Mouse (Mus musculus): Measurements from ENCODE around the gene Clic3. TPM values are rescaled to one million over a fixed set of nuclear protein-coding genes. Genes with fewer than 3 reads are reported as not detected.

Gene Clic3
- polyA plus RNA-seq, 1 experiment from 2014 or later = 7.2 TPM

DNA sequence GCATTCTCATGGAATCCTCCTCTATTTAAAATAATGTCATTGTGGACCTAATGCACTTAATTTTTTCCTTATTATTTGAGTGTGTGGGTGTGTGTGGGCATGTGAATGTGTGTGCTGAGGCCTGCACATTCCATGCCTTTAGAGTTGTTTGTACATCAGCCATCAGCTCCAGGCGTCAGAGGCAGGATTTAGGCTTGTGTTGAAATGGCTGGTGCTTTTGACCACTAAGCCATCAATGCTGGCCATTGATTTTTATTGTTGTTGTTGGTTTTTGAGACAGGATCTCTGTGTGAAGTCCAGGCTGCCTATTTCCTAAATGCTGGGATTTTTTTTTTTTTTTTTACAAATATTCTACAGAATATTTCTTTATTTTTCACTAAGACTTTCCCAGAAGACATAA lies 3.7 kb upstream of the Clic3 start:
- no peaks in the 10 kb centered on the region for H3K27me3 ChIP-seq
- H3K4me1 ChIP-seq = no peaks in the 10 kb centered on the region
- H3K4me2 ChIP-seq = no peak overlapping the region
- ATAC-seq (ENCODE audit: insufficient number of reproducible peaks, insufficient read depth, low FRiP score, low TSS enrichment, low read depth) = no peak
- H3K9me3 ChIP-seq = no peaks in the 10 kb centered on the region
- WGBS = 52% methylated on average over 1 of the region's 1 CpGs
- no peak overlapping the region for H3K27ac ChIP-seq
- H3K4me3 ChIP-seq = no peak overlapping the region
- peaks cover 8% of the 10 kb centered on the region; the same call in 1 of the 2 replicates for H3K36me3 ChIP-seq
- H3K9ac ChIP-seq = no peak overlapping the region

- peaks cover 24% of the 10 kb centered on the region for H3K36me3 ChIP-seq
- no peak overlapping the region for H3K9ac ChIP-seq
- H3K4me3 ChIP-seq = no peak overlapping the region
- ATAC-seq (ENCODE audit: insufficient number of reproducible peaks, insufficient read depth, low FRiP score, low TSS enrichment, low read depth) = no peak
- no peak overlapping the region for H3K27ac ChIP-seq
- H3K27me3 ChIP-seq = no peaks in the 10 kb centered on the region
- H3K9me3 ChIP-seq = no peaks in the 10 kb centered on the region
- WGBS = 83% methylated on average over 9 of the region's 9 CpGs
- H3K4me1 ChIP-seq = peaks cover 21% of the 10 kb centered on the region
- H3K4me2 ChIP-seq = no peak overlapping the region
Observed at GRCm38 (mm10) chr2:25457022-25457896, 621 bp downstream of the Clic3 start.

GRCm38 (mm10) chr2:25458911-25459310 lies 2.3 kb downstream of the Clic3 start:
- Histone ChIP-seq H3K4me2 (0 out of 2 replicates have a peak overlapping the region, but pooled peaks have one; percentile 87), H3K9ac (no peak overlapping the region), H3K27me3 (no peaks in the 10 kb centered on the region), H3K9me3 (no peaks in the 10 kb centered on the region), H3K4me3 (no peak overlapping the region), H3K27ac (no peak overlapping the region), H3K4me1 (peaks cover 21% of the 10 kb centered on the region), H3K36me3 (peaks cover 24% of the 10 kb centered on the region)
- ATAC-seq (ENCODE audit: insufficient number of reproducible peaks, insufficient read depth, low FRiP score, low TSS enrichment, low read depth) = no peak
- 78% methylated on average over 5 of the region's 5 CpGs for WGBS

GRCm38 (mm10) chr2:25460135-25460534 lies 3.5 kb downstream of the Clic3 start:
- Histone ChIP-seq H3K27ac (peak overlapping the region; percentile 85; the same call in 1 of the 2 replicates), H3K9ac (peak overlapping the region; percentile 81), H3K4me2 (peak overlapping the region; percentile 87), H3K9me3 (no peaks in the 10 kb centered on the region), H3K36me3 (peaks cover 24% of the 10 kb centered on the region), H3K27me3 (no peaks in the 10 kb centered on the region), H3K4me3 (peak overlapping the region; percentile 72), H3K4me1 (peaks cover 21% of the 10 kb centered on the region)
- 36% methylated on average over 5 of the region's 5 CpGs for WGBS
- no peak for ATAC-seq (ENCODE audit: insufficient number of reproducible peaks, insufficient read depth, low FRiP score, low TSS enrichment, low read depth)

DNA sequence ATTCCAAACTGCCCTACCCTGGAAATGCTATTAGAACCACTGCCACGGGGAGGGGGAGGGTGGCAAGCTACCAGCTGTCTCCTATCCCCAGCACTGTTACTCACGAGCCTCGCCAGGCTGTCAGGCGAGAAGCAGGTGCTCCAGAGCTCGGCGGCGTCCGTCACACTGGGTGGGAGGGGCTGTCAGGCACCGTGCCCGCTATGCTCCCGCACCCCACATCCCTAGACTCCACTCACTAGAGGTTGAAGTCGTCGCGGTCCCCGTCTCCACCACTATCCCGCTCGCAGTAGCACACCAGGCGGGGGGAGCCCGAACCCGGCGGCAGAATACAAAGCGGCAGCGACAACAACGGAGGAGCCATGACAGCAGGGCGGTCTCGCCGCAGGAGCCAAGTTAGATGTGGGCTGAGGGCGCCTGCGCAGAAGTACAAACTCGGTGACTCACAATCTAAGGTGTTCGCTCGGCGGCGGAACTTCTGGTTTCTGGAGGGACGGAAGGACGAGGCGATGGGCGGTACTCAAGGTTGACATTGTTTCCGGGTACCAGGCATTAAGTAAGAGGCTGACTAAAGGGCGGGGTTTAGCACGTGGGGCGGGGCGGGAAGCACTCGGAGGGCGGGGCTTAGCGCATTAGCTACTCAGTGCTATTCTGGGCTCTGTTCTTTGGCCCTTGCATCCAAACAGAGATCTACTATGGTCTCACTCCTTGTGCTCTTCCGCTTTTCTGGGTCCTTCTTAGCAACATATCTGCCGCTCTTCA lies 4.1 kb downstream of the Clic3 start, which contains the start of gene Paxx:
Gene Paxx, minus strand, starts transcription at position 544 of the 759 bp plus-strand sequence.
- peak within 1 kb of the TSS; percentile 87 for H3K4me2 ChIP-seq
- peak within 1 kb of the TSS; percentile 85 for H3K27ac ChIP-seq
- peak within 1 kb of the TSS; percentile 81 for H3K9ac ChIP-seq
- ATAC-seq (ENCODE audit: insufficient number of reproducible peaks, insufficient read depth, low FRiP score, low TSS enrichment, low read depth) = peak; percentile 89
- H3K9me3 ChIP-seq = no peaks in the 10 kb centered on the region
- peaks cover 22% of the 10 kb centered on the region for H3K4me1 ChIP-seq
- no peaks in the 10 kb centered on the region for H3K27me3 ChIP-seq
- peak within 1 kb of the TSS; percentile 72 for H3K4me3 ChIP-seq
- WGBS = under 1% methylated on average over 48 of the region's 48 CpGs
- H3K36me3 ChIP-seq = peaks cover 24% of the 10 kb centered on the region

DNA sequence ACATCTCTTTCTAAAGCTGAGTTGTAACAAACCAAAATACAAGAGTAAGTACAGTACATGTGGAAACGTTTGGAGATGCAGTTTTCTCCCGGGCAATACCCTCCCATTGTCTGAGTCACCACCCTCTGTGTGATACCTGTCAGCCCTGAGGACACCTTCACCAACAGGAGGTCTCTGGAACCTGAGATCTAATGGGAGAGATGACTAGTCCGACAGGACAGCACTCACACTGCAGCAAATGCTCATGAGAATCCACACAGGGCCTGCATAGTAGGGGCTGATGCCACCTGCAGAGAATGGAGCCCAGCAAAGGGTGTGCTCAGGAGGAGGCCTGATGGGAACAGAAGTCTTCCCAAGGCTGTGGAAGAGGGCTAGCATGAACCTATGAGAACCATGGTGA lies 4.8 kb downstream of the Clic3 start:
- H3K36me3 ChIP-seq = peaks cover 24% of the 10 kb centered on the region
- peak overlapping the region; percentile 87 for H3K4me2 ChIP-seq
- peak overlapping the region; percentile 81 for H3K9ac ChIP-seq
- H3K4me1 ChIP-seq = peaks cover 26% of the 10 kb centered on the region
- peak overlapping the region; percentile 85 for H3K27ac ChIP-seq
- no peaks in the 10 kb centered on the region for H3K27me3 ChIP-seq
- peak overlapping the region; percentile 72 for H3K4me3 ChIP-seq
- no peak for ATAC-seq (ENCODE audit: insufficient number of reproducible peaks, insufficient read depth, low FRiP score, low TSS enrichment, low read depth)
- no peaks in the 10 kb centered on the region for H3K9me3 ChIP-seq
- 21% methylated on average over 3 of the region's 3 CpGs for WGBS

DNA sequence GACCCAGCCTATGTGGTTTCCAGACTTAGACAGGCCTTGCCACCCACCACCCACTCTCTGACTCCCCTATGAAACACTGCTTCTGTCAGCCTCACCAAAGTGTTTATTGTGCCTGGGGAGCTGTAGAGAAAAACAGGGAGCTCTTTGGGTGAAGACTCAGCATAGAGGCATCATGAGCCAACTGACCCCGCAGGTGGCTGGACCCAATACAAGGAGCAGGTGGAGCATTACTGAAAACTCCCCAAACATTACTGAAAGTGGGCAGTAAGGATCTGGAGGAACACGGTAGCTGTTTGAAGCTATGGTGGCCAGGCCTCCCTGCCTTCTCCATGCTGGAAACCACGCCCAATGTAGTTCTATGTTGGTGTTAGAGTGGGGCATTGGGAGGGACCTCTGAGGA lies 7.0 kb downstream of the Clic3 start:
- Histone ChIP-seq H3K27me3 (no peaks in the 10 kb centered on the region), H3K9me3 (no peaks in the 10 kb centered on the region), H3K27ac (no peak overlapping the region), H3K9ac (no peak overlapping the region), H3K36me3 (peaks cover 9% of the 10 kb centered on the region), H3K4me2 (no peak overlapping the region), H3K4me1 (peaks cover 30% of the 10 kb centered on the region), H3K4me3 (no peak overlapping the region)
- no peak for ATAC-seq (ENCODE audit: insufficient number of reproducible peaks, insufficient read depth, low FRiP score, low TSS enrichment, low read depth)
- WGBS = 75% methylated on average over 3 of the region's 3 CpGs

DNA sequence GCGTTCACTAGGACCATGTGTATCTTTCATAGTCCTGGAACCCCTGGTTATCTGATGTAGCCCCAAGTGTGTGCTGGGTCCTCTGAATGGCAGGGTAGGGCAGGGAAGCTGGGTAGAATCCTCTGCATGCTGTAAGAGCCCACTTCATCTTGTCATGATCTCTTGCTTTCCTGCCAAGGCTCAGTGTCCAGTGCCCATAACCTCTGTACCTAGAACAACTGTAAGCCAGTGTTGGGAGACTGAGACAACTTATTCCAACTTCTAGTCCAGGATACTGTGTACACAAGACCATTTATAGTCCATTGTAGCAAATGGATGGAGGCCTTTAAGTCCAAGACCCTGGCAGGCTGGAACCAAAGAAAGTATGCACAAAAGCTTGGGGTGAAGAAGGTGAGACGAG lies 8.6 kb downstream of the Clic3 start:
- H3K27ac ChIP-seq = no peak overlapping the region
- no peaks in the 10 kb centered on the region for H3K9me3 ChIP-seq
- no peaks in the 10 kb centered on the region for H3K36me3 ChIP-seq
- H3K4me2 ChIP-seq = no peak overlapping the region
- WGBS = 84% methylated on average over 2 of the region's 2 CpGs
- H3K4me3 ChIP-seq = no peak overlapping the region
- ATAC-seq (ENCODE audit: insufficient number of reproducible peaks, insufficient read depth, low FRiP score, low TSS enrichment, low read depth) = no peak
- H3K4me1 ChIP-seq = peaks cover 21% of the 10 kb centered on the region
- H3K27me3 ChIP-seq = peaks cover 3% of the 10 kb centered on the region; the same call in 1 of the 2 replicates
- no peak overlapping the region for H3K9ac ChIP-seq

GRCm38 (mm10) chr2:25465816-25466635 lies 9.4 kb downstream of the Clic3 start:
- no peak for ATAC-seq (ENCODE audit: insufficient number of reproducible peaks, insufficient read depth, low FRiP score, low TSS enrichment, low read depth)
- H3K4me2 ChIP-seq = no peak overlapping the region
- WGBS = 27% methylated on average over 10 of the region's 10 CpGs
- no peak overlapping the region for H3K4me3 ChIP-seq
- peaks cover 18% of the 10 kb centered on the region for H3K4me1 ChIP-seq
- H3K27me3 ChIP-seq = peaks cover 5% of the 10 kb centered on the region; the same call in 1 of the 2 replicates
- H3K36me3 ChIP-seq = no peaks in the 10 kb centered on the region
- no peaks in the 10 kb centered on the region for H3K9me3 ChIP-seq
- no peak overlapping the region for H3K27ac ChIP-seq
- H3K9ac ChIP-seq = no peak overlapping the region

DNA sequence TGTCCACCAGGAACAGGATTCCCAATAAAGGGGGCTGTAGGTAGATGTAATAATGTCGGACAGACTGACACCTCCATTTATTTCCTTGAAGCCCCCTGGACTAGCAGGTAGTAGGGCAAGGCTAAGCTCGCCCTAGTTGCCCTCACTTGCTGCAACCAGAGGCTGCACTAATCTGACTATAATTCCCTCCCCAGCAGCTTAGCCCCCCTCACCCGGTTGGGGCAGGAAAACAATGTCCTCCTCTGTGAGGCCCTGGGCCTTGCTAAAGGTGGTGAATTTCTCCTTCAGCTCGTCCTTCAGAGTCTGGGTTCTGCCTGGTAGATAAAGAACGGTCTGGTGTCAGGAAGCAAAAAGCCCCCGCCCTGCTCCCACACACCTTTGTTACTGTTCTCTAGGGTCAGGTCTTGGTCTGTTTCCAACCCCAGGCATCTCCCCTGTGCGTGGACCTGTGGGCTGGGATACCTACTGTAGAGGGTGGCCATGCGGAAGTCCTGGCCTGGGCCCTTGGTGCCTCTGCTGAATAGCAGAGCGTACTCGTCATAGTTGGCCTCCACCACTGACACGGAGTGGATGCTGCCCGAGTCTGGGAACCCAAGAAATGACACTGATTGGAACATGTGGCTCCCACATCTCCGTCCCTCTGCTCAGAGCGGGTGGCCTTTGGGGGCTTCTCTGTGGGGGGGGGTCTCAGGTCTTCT lies 11.1 kb downstream of the Clic3 start:
- H3K4me3 ChIP-seq = no peak overlapping the region
- no peak overlapping the region for H3K4me2 ChIP-seq
- WGBS = 72% methylated on average over 14 of the region's 14 CpGs
- peaks cover 5% of the 10 kb centered on the region; the same call in 1 of the 2 replicates for H3K27me3 ChIP-seq
- H3K4me1 ChIP-seq = 0 out of 2 replicates have a peak, but pooled peaks cover 12% of the 10 kb centered on the region
- ATAC-seq (ENCODE audit: insufficient number of reproducible peaks, insufficient read depth, low FRiP score, low TSS enrichment, low read depth) = no peak
- H3K36me3 ChIP-seq = no peaks in the 10 kb centered on the region
- H3K9me3 ChIP-seq = no peaks in the 10 kb centered on the region
- H3K9ac ChIP-seq = no peak overlapping the region
- H3K27ac ChIP-seq = no peak overlapping the region
